Mouse (Mus musculus) forebrain, embryonic 10.5 days (tissue): ENCODE measurements around the gene Atp6v1g2. TPM values are rescaled to one million over a fixed set of nuclear protein-coding genes. Genes with fewer than 3 reads are reported as not detected.
A peak's percentile ranks its signal among the peaks of the same experiment; 100 is the strongest.

Experiments used
- DNase-seq: peaks from one replicate; pipeline ENCODE4 v3.0.0-alpha.2; 2017; ENCODE audit warnings: low spot score; ENCODE audit errors: extremely low spot score
- H3K27ac ChIP-seq: fragments of 300-500 bp; sonication (generic); 2 replicates; pipeline ENCODE4 v1.5.1; 2016; ENCODE audit warnings: mild to moderate bottlenecking
- H3K27me3 ChIP-seq: fragments of 300-500 bp; sonication (generic); 2 replicates; pipeline ENCODE4 v1.6.1; 2016; ENCODE audit warnings: mild to moderate bottlenecking; ENCODE audit not compliant: poor library complexity, severe bottlenecking
- H3K36me3 ChIP-seq: fragments of 300-500 bp; sonication (generic); replicated peaks from 2 replicates; pipeline ENCODE4 v1.6.1; 2016; ENCODE audit warnings: mild to moderate bottlenecking, moderate library complexity
- H3K4me1 ChIP-seq: fragments of 300-500 bp; sonication (generic); 2 replicates; pipeline ENCODE4 v1.6.1; 2016
- H3K4me3 ChIP-seq: fragments of 300-500 bp; sonication (generic); 2 replicates; pipeline ENCODE4 v1.5.1; 2016; ENCODE audit warnings: mild to moderate bottlenecking, moderate library complexity
- H3K9me3 ChIP-seq: fragments of 300-500 bp; sonication (generic); 2 replicates; pipeline ENCODE4 v1.6.1; 2016; ENCODE audit warnings: mild to moderate bottlenecking, moderate library complexity
- WGBS: fragments of 180-500 bp; shearing (Covaris S2); methylation state at CpG from one replicate; pipeline ENCODE4 v1.1.7; 2016; 5-methylcytosine and 5-hydroxymethylcytosine counted together
- polyA plus RNA-seq: library from polyadenylated mRNA; unstranded; fragments of >200 nt; fragmentation: Nextera tagmentation; extraction: Ambion mirVana; gene quantifications from 2 replicates; pipeline ENCODE4 v1.2.1, GENCODE M21; 2016

The Atp6v1g2 gene
- 7.0 and 7.7 TPM in 2 replicates for polyA plus RNA-seq

GRCm38 (mm10) chr17:35233114-35233980, at the start of gene Atp6v1g2:
Atp6v1g2 (plus strand) TSS chr17:35233660.
- no peaks in the 10 kb centered on the region for H3K9me3 ChIP-seq
- H3K4me3 ChIP-seq = peak within 1 kb of the TSS; percentile 75
- H3K36me3 ChIP-seq = peaks cover 50% of the 10 kb centered on the region
- 93% methylated on average over 18 of the region's 18 CpGs for WGBS
- DNase-seq = no peak
- peak within 1 kb of the TSS; percentile 98 for H3K27ac ChIP-seq
- peaks cover 41% of the 10 kb centered on the region for H3K4me1 ChIP-seq
- no peaks in the 10 kb centered on the region for H3K27me3 ChIP-seq

GRCm38 (mm10) chr17:35185639-35186611, 47.5 kb upstream of the Atp6v1g2 start:
- H3K27me3 ChIP-seq = no peaks in the 10 kb centered on the region
- 4% methylated on average over 18 of the region's 18 CpGs for WGBS
- H3K36me3 ChIP-seq = no peaks in the 10 kb centered on the region
- H3K27ac ChIP-seq = peak overlapping the region; percentile 86
- H3K4me1 ChIP-seq = peaks cover 27% of the 10 kb centered on the region
- DNase-seq = peak; percentile 62
- no peaks in the 10 kb centered on the region for H3K9me3 ChIP-seq
- H3K4me3 ChIP-seq = peak overlapping the region; percentile 57

- peaks cover 27% of the 10 kb centered on the region for H3K4me1 ChIP-seq
- peak; percentile 40 for DNase-seq
- peak overlapping the region; percentile 57 for H3K4me3 ChIP-seq
- peak overlapping the region; percentile 86 for H3K27ac ChIP-seq
- under 1% methylated on average over 4 of the region's 4 CpGs for WGBS
- no peaks in the 10 kb centered on the region for H3K36me3 ChIP-seq
- H3K9me3 ChIP-seq = no peaks in the 10 kb centered on the region
- H3K27me3 ChIP-seq = no peaks in the 10 kb centered on the region
Measured at GRCm38 (mm10) chr17:35186681-35187080, 46.8 kb upstream of the Atp6v1g2 start.

- peaks cover 27% of the 10 kb centered on the region for H3K4me1 ChIP-seq
- no peak for DNase-seq
- 79% methylated on average over 4 of the region's 4 CpGs for WGBS
- 0 out of 2 replicates have a peak overlapping the region, but pooled peaks have one; percentile 53 for H3K27ac ChIP-seq
- H3K36me3 ChIP-seq = no peaks in the 10 kb centered on the region
- no peak overlapping the region for H3K4me3 ChIP-seq
- H3K9me3 ChIP-seq = no peaks in the 10 kb centered on the region
- H3K27me3 ChIP-seq = no peaks in the 10 kb centered on the region
Measured at GRCm38 (mm10) chr17:35187345-35187744, 46.1 kb upstream of the Atp6v1g2 start.

GRCm38 (mm10) chr17:35187959-35188610, 45.4 kb upstream of the Atp6v1g2 start, which contains the start of gene Lst1:
Lst1 (minus strand) TSS chr17:35188439.
- DNase-seq = no peak
- 80% methylated on average over 7 of the region's 7 CpGs for WGBS
- Histone ChIP-seq H3K4me1 (peaks cover 27% of the 10 kb centered on the region), H3K27ac (0 out of 2 replicates have a peak within 1 kb of the TSS, but pooled peaks have one; percentile 53), H3K36me3 (no peaks in the 10 kb centered on the region), H3K4me3 (no peak within 1 kb of the TSS), H3K9me3 (no peaks in the 10 kb centered on the region), H3K27me3 (no peaks in the 10 kb centered on the region)

- no peaks in the 10 kb centered on the region for H3K36me3 ChIP-seq
- 65% methylated on average over 1 of the region's 1 CpGs for WGBS
Measured at GRCm38 (mm10) chr17:35189186-35189585, 44.3 kb upstream of the Atp6v1g2 start.

GRCm38 (mm10) chr17:35190096-35190495, 43.4 kb upstream of the Atp6v1g2 start:
- Histone ChIP-seq H3K27ac (no peak overlapping the region), H3K4me1 (peaks cover 34% of the 10 kb centered on the region), H3K27me3 (peaks cover 19% of the 10 kb centered on the region), H3K4me3 (no peak overlapping the region), H3K9me3 (no peaks in the 10 kb centered on the region), H3K36me3 (no peaks in the 10 kb centered on the region)
- 76% methylated on average over 4 of the region's 4 CpGs for WGBS
- DNase-seq = no peak

More at GRCm38 (mm10) chr17:35189186-35189585, 44.3 kb upstream of the Atp6v1g2 start:
- H3K27ac ChIP-seq = 0 out of 2 replicates have a peak overlapping the region, but pooled peaks have one; percentile 15
- H3K4me3 ChIP-seq = no peak overlapping the region
- peaks cover 10% of the 10 kb centered on the region for H3K27me3 ChIP-seq
- no peak for DNase-seq
- H3K4me1 ChIP-seq = peaks cover 30% of the 10 kb centered on the region
- no peaks in the 10 kb centered on the region for H3K9me3 ChIP-seq

- Histone ChIP-seq H3K4me3 (no peak overlapping the region), H3K36me3 (no peaks in the 10 kb centered on the region), H3K4me1 (peaks cover 31% of the 10 kb centered on the region), H3K9me3 (no peaks in the 10 kb centered on the region), H3K27ac (no peak overlapping the region), H3K27me3 (peaks cover 35% of the 10 kb centered on the region)
- 67% methylated on average over 2 of the region's 2 CpGs for WGBS
- DNase-seq = no peak
Measured at GRCm38 (mm10) chr17:35191723-35192122, 41.7 kb upstream of the Atp6v1g2 start.

GRCm38 (mm10) chr17:35192924-35193323, 40.5 kb upstream of the Atp6v1g2 start:
- H3K36me3 ChIP-seq = no peaks in the 10 kb centered on the region
- 89% methylated on average over 5 of the region's 5 CpGs for WGBS
- H3K4me1 ChIP-seq = peaks cover 29% of the 10 kb centered on the region
- no peak for DNase-seq
- no peaks in the 10 kb centered on the region for H3K9me3 ChIP-seq
- H3K27ac ChIP-seq = no peak overlapping the region
- peaks cover 47% of the 10 kb centered on the region for H3K27me3 ChIP-seq
- no peak overlapping the region for H3K4me3 ChIP-seq

GRCm38 (mm10) chr17:35193881-35194843, 39.3 kb upstream of the Atp6v1g2 start, which contains the start of gene Ltb:
Ltb (plus strand) TSS chr17:35194439.
- no peaks in the 10 kb centered on the region for H3K9me3 ChIP-seq
- peaks cover 57% of the 10 kb centered on the region for H3K27me3 ChIP-seq
- no peaks in the 10 kb centered on the region for H3K36me3 ChIP-seq
- 77% methylated on average over 28 of the region's 28 CpGs for WGBS
- H3K4me1 ChIP-seq = peaks cover 35% of the 10 kb centered on the region
- no peak for DNase-seq
- H3K4me3 ChIP-seq = peak within 1 kb of the TSS; percentile 57
- no peak within 1 kb of the TSS for H3K27ac ChIP-seq
